ENCODE assay signal across 8 mouse cellular contexts in genomic region chr11:98941826-98942550, GRCm38 (mm10). TPM values are rescaled to one million over a fixed set of nuclear protein-coding genes. Genes with fewer than 3 reads are reported as not detected.
DNase-seq lines count a peak whose midpoint lies in the region; ATAC-seq and TF ChIP-seq lines count a peak whose summit lies in the region.

No protein-coding gene starts in this region.

- H3K27me3 ChIP-seq in liver, postnatal 0 days (ENCODE audit: insufficient read depth, low read length): peaks cover 3% of the 10 kb centered on the region; the same call in 1 of the 2 replicates

- peak overlapping the region; percentile 77 for H3K27ac ChIP-seq in liver, postnatal 0 days (ENCODE audit: low read depth)

- peak; percentile 57; the same call in 1 of the 2 replicates for TF ChIP-seq EP300 in liver, postnatal 0 days (IDR thresholded peaks at IDR 0.05; ENCODE audit: low read depth)

- WGBS in liver, postnatal 0 days (ENCODE audit: insufficient replicate concordance): 7% methylated on average over 15 of the region's 15 CpGs

- peak; percentile 52 for ATAC-seq in liver, postnatal 0 days

- TF ChIP-seq CTCF in liver, postnatal 0 days (IDR thresholded peaks at IDR 0.05; ENCODE audit: low read depth): no peak

- no peaks in the 10 kb centered on the region for H3K9me3 ChIP-seq in liver, postnatal 0 days (ENCODE audit: low read length)

- peak overlapping the region; percentile 83 for H3K4me2 ChIP-seq in liver, postnatal 0 days (ENCODE audit: low read depth, low read length)

- peak overlapping the region; percentile 35 for H3K4me3 ChIP-seq in liver, postnatal 0 days (ENCODE audit: low read depth, low read length)

- H3K9ac ChIP-seq in liver, postnatal 0 days (replicated peaks): peak overlapping the region; percentile 57

- H3K36me3 ChIP-seq in liver, postnatal 0 days (replicated peaks; ENCODE audit: insufficient read depth, low read length): no peaks in the 10 kb centered on the region

- peaks cover 78% of the 10 kb centered on the region for H3K4me1 ChIP-seq in liver, postnatal 0 days (ENCODE audit: insufficient read depth)

- DNase-seq in B cell, adult 2 months: peak; percentile 96
- peak; percentile 58 for DNase-seq in MEL-GATA-1-ER (ENCODE audit: extremely low read depth, low read depth)
- peak; percentile 88 for DNase-seq in embryo, embryonic 11 days
- DNase-seq in heart, adult 18-20 months: peak; percentile 92 to 94
- DNase-seq in kidney, adult 11 months: peak; percentile 86
- peak; percentile 87 for DNase-seq in liver, postnatal 0 days
- DNase-seq in neural tube, embryonic 10.5 days (ENCODE audit: extremely low spot score, low spot score): peak; percentile 87
- DNase-seq in thymus, postnatal 10 days (ENCODE audit: low spot score in 2 of 2): peak; percentile 88 to 90

RNA-seq across cellular contexts. Expression of gene Rara, which starts 14.4 kb away (rescaled TPM):
- 10 to 100 TPM in 1 of 2 experiments, 1 to 10 TPM in 1; 8.7 to 10.1 TPM for total RNA-seq in heart, adult 18-20 months (2021)
- 5.4 and 5.6 TPM in 2 replicates for polyA plus RNA-seq in liver, postnatal 0 days (2015; fragmentation: Nextera tagmentation; extraction: Ambion mirVana)

RNA-seq across cellular contexts. Expression of gene Cdc6, which starts 34.4 kb away (rescaled TPM):
- under 1 TPM; 0.40 to 0.41 TPM for total RNA-seq in heart, adult 18-20 months (2021)
- polyA plus RNA-seq in liver, postnatal 0 days (2015; fragmentation: Nextera tagmentation; extraction: Ambion mirVana): 19.1 and 22.3 TPM in 2 replicates

RNA-seq across cellular contexts. Expression of gene Gjd3, which starts 40.8 kb away (rescaled TPM):
- under 1 TPM; 0.36 to 0.45 TPM for total RNA-seq in heart, adult 18-20 months (2021)
- not detected in 2 replicates for polyA plus RNA-seq in liver, postnatal 0 days (2015; fragmentation: Nextera tagmentation; extraction: Ambion mirVana)

Comparison
In these comparisons a context has a peak if more than half of its experiments do, and no peak if none do; other contexts are left out.
1. Peak in every context shown above with its lines: DNase-seq, ATAC-seq, H3K4me3 ChIP-seq and H3K27ac ChIP-seq.